Mouse (Mus musculus): ENCODE measurements around the gene Cck.
"Not testable (repeated sequence)": the region's sequence is repeated elsewhere in the genome, so short reads cannot be mapped to it uniquely, and the experiment has no call there.

The Cck gene

DNA sequence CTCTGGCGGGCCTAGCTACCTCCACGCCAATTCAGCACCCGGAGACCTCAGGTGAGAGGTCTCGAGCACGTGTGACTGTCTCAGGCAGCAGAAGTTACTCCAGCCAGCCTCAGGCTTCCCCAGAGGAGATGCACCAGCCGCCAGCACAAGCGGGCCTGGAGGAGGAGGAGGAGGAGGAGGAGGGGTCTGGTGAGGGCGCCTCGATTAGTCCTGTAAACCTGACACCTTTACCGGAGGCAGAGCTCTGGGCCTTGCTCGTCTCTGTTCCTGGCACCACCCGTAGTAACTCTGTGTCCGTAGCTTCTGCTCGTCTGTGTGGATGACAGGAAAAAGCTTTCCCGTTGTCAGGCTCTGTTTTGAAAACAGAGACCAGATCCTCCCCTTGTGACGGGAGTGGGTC, 35.0 kb downstream of the Cck start:
- in situ Hi-C loops (cut with MseI, MboI), result no loop called here

DNA sequence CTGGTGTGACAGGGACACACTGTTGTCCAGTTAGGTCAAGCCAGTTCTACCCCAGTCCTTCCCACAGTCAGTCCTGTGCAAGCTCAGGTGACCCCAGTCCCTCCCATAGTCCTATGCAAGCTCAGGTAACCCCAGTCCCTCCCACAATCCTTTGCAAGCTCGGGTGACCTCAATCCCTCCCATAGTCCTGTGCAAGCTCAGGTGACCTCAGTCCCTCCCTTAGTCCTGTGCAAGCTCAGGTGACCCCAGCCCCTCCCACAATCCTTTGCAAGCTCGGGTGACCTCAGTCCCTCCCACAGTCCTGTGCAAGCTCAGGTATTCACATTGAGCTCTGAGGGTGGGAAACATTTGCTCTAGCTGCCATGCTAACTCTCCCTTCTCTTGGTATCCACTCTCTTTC, 35.5 kb downstream of the Cck start:
- in situ Hi-C loops (cut with MseI, MboI), result no loop called here

DNA sequence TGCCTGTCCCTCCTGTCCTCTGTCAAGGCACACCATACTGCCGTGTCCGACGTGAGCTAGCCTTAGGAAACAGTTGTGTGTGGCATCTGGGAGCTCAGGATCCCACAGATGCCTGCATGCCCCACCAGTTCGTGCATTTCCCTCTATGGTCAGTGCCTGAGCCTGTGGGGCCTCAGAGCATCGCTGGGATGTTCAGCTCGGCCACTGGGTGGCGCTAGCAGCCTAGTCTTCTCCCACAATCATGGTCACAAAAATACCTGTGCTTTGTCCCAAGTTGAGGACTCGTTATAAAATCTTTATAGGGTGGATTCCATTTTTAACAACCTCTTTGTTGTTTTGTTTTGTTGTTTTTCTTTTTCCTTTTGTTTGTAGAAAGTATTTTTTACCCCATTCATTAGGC, 37.0 kb downstream of the Cck start:
- in situ Hi-C loops (cut with MseI, MboI), result no loop called here

DNA sequence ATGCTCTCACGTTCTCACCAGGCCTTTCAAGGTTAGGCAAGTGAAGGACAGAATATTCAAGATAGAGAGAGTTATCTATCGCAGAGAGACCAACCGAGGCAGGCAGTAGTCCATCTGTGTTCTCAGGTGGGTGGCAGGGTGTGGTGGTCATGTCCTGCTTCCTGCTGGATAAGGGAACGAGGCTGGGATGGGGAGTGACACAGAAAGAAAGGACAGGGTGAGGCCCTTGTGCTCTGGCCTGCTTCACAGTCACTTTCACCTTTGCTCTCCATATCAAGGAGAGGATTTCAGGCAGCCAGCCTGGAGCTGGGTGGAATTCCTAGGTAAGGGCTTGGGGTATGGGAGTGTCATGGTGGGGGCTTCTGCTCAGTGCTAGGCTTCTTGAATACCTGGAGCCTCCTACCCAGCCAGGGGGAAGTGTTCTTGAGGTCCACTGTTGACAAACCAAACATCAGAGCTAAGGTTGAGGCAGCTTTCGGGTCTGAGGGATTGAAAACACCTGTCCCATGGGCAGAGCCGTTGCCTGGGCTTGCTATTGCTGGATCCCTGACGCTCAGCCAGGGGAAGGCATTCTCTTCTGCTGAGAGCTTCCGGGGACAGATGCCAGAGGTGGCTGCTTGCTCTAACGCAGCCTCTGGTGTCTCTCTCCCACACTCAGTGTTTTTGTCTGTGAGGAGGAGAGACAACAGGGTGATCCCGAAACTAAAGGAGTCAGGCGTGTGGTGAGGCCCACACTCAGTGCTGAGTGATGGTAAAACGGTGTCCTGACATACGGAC, 38.6 kb downstream of the Cck start:
- in situ Hi-C loops (cut with MseI, MboI), result no loop called here

DNA sequence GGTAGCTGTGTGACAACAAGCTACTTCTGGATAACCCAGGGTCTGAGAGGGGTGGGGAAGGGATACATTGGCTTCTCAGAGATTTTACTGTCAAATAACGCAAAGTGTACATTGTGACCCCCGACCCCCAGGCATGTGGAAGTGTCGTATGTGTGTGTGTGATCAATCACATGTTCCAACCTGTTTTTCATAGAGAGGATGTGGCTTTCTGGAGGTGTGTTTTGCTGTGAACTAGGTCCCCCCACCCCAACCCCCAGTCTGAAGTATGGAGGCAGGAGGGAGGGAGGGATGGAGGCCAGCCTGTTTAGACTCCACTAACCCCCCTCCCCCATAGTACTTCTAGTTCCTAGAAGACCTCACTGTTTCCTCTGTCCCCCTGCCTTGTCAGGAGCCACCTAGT, 40.6 kb downstream of the Cck start:
- in situ Hi-C loops (cut with MseI, MboI), result no loop called here

DNA sequence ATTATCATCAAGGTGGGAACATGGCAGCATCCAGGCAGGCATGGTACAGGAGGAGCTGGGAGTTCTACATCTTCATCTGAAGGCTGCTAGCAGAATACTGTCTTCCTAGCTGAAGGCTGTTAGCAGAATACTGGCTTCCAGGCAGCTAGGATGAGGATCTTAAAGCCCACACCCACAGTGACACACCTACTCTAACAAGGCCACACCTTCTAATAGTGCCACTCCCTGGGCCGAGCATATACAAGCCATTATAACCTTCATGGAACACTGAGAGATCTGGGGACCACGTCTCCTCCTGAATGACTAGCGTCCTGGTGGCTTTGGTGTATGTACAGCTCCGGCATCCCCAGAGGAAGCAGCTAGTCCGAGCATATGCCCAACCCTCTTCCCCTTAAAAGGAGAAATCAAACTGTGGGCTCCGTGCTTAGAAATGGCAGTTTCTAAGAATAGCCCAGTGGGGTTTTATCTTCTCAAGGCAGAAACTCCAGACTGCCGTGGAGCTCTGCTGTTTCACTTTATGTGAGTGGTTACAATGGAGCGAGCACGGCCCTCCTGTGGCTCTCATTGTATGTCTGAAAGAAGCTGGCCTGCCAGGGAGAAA, 43.1 kb downstream of the Cck start:
- in situ Hi-C loops (cut with MseI, MboI), result not testable (repeated sequence)

DNA sequence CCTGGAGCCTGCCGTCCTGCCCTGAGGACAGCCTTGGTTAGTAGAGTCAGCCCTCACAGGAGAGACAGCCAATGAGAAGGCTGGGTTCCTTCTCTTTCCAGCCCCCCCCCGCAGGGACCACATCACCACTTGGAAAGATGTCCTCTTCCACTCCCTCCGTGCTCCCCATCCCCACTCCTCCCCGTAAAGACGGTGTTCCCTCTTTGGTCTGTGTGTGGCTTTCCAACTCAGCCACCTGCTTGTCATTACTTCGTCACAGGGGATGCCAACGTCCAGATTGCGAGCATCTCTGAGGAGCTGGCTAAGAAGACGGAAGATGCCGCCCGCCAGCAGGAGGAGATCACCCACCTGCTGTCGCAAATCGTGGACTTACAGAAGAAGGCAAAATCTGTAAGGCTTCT, 49.1 kb downstream of the Cck start:
- in situ Hi-C loops (cut with MseI, MboI), result no loop called here

DNA sequence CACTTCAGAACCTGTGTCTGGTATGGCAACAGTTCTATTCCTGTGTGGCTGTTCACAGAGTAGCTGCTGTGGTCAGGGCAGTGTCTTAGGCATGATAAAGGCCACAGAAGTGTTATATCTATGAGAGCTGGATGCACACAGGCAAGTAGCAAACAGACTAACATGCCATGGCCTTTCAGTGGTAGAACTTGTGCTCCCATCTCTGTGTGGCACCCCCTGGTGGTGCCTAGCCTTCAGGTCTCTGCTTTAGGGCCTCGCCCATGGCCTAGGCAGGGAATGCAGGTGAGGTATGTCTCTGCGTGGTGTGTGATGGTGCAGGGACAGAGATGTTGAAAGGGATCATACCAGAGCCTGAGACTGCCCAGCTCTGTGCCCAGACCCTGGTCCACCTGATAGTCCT, 50.1 kb downstream of the Cck start:
- in situ Hi-C loops (cut with MseI, MboI), result no loop called here

DNA sequence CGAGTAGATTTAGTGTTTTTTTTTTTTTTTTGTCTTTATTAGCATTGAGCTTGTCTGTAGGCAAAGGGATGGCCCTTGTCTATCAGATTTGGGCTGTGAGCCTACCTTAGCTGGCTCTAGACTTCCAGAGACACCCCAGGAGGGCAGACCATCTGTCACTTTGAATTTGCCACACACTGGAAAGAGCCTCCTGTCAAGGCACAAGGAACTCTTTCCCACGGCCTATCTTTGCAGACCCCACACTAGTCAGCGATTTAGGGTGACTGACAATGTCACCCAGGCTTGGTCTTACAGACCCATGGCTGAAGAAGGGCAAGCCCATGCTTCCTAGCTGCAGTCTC, 51.2 kb downstream of the Cck start:
- in situ Hi-C loops (cut with MseI, MboI), result no loop called here

DNA sequence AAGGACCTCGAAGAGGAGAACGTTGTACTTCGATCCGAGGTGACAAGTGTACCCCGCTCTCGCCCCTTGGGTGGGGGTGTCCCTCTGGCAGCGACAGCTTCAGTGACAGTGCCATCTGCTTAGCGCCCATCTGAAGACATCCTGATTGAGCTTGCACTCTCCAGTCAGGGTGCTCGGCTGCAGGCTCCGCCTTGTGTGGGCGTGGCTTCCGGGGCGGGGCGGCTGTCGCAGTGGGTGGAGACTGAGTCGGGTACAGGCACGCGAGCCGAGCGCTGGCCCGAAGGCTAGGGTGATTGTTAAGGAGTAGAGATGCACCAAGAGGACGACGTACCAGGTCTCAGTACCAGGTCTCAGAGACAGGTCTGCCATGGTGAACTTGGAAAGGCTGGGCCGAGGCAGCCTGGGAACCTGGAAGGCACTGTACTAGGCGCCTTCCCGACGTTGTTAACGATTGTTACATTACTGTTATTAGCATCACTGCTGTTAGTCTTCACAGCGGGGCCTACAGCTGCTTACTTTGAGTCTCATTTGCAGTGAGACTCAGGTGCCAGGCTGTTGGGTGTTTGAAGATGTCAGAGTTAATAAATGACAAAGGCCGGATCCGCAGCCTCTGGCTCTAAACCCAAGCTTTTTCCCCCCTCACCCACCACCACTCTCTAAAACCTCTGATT, 51.7 kb downstream of the Cck start:
- in situ Hi-C loops (cut with MseI, MboI), result no loop called here

DNA sequence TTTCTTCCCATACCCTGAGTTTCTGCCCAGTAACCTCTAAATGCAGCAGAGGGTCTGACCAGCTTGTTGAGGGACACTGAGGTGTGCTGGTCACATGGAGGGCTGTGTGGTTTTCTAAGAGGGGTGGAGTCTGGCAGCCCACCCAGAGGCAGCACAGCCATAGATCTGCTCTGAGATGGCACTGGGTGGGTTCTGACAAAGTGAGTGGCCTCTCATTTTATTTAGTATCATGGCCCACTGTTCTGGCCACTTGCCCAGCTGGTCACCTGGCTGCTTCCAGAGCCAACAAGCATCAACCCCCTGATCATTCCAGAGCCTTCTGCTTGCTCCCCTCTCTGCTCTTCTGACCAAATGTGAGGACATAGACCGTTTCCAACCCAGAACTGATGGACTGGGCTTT, 53.3 kb downstream of the Cck start:
- in situ Hi-C loops (cut with MseI, MboI), result no loop called here

Measured in mouse trophoblast stem cell (cell line).